Mouse (Mus musculus) hindbrain, embryonic 11.5 days (tissue): ENCODE results near the gene B3galnt1. TPM values are rescaled to one million over a fixed set of nuclear protein-coding genes. Genes with fewer than 3 reads are reported as not detected.

Experiments
- polyA plus RNA-seq: library from polyadenylated mRNA; unstranded; fragments of >200 nt; fragmentation: Nextera tagmentation; extraction: Ambion mirVana; gene quantifications from 2 replicates; pipeline ENCODE4 v1.2.1, GENCODE M21; 2014

B3galnt1 gene
- polyA plus RNA-seq, 1 experiment from 2014 or later: 46.6 TPM

Other genes starting within 250 kb of the B3galnt1 start
- gene Nmd3, start 123.0 kb upstream of the B3galnt1 start, polyA plus RNA-seq: 139 and 144 TPM in 2 replicates